Mouse (Mus musculus) heart, embryonic 11.5 days (tissue): ENCODE results near the gene H2-Q1. TPM values are rescaled to one million over a fixed set of nuclear protein-coding genes. Genes with fewer than 3 reads are reported as not detected.
"Not testable (repeated sequence)": the region's sequence is repeated elsewhere in the genome, so short reads cannot be mapped to it uniquely, and the experiment has no call there.

Experiments
- ATAC-seq: fragments of 200-750 bp; cut with Nextera tagmentation; replicated peaks from 2 replicates; pipeline ENCODE4 v1.8.0; 2017; ENCODE audit warnings: moderate library complexity; ENCODE audit not compliant: insufficient number of reproducible peaks, low FRiP score, low TSS enrichment
- H3K27ac ChIP-seq: fragments of 300-500 bp; sonication (generic); 2 replicates; pipeline ENCODE4 v1.5.1; 2014; ENCODE audit warnings: mild to moderate bottlenecking, low read depth, low read length
- H3K27me3 ChIP-seq: fragments of 300-500 bp; sonication (generic); 2 replicates; pipeline ENCODE4 v1.6.1; 2014; ENCODE audit warnings: mild to moderate bottlenecking, low read length, mixed read lengths; ENCODE audit not compliant: control insufficient read depth, insufficient read depth
- H3K36me3 ChIP-seq: fragments of 300-500 bp; sonication (generic); 2 replicates; pipeline ENCODE4 v1.6.1; 2014; ENCODE audit warnings: mild to moderate bottlenecking, low read length, moderate library complexity, mixed read lengths; ENCODE audit not compliant: control insufficient read depth, insufficient read depth
- H3K4me1 ChIP-seq: fragments of 300-500 bp; sonication (generic); 2 replicates; pipeline ENCODE4 v1.6.1; 2014; ENCODE audit warnings: low read length; ENCODE audit not compliant: control insufficient read depth, insufficient read depth
- H3K4me2 ChIP-seq: fragments of 300-500 bp; sonication (generic); 2 replicates; pipeline ENCODE4 v1.6.1; 2014; ENCODE audit warnings: mild to moderate bottlenecking, moderate library complexity
- H3K4me3 ChIP-seq: fragments of 300-500 bp; sonication (generic); 2 replicates; pipeline ENCODE4 v1.5.1; 2014; ENCODE audit warnings: low read depth, low read length
- H3K9ac ChIP-seq: fragments of 300-500 bp; sonication (generic); 2 replicates; pipeline ENCODE4 v1.6.1; 2014; ENCODE audit warnings: mild to moderate bottlenecking, low read depth, low read length, moderate library complexity
- H3K9me3 ChIP-seq: fragments of 300-500 bp; sonication (generic); replicated peaks from 2 replicates; pipeline ENCODE4 v1.6.1; 2016; ENCODE audit warnings: low read length; ENCODE audit not compliant: control insufficient read depth
- WGBS: fragments of 180-500 bp; shearing (Covaris S2); extraction: QIAGEN DNeasy Blood & Tissue Kit; methylation state at CpG from one replicate; pipeline ENCODE4 v1.1.7; 2014; ENCODE audit not compliant: insufficient replicate concordance; 5-methylcytosine and 5-hydroxymethylcytosine counted together
- polyA plus RNA-seq: library from polyadenylated mRNA; unstranded; fragments of >200 nt; fragmentation: Nextera tagmentation; extraction: Ambion mirVana; gene quantifications from 2 replicates; pipeline ENCODE4 v1.2.1, GENCODE M21; 2014

H2-Q1 gene
- polyA plus RNA-seq, 1 experiment from 2014 or later: 0.53 TPM

GRCm38 (mm10) chr17:35295796-35296195 is 24.4 kb upstream of the H2-Q1 start:
- H3K27me3 ChIP-seq, ATAC-seq, H3K4me1 ChIP-seq, H3K27ac ChIP-seq, H3K4me3 ChIP-seq, H3K36me3 ChIP-seq, H3K4me2 ChIP-seq, H3K9ac ChIP-seq, H3K9me3 ChIP-seq: not testable (repeated sequence)
- 3% methylated on average over 5 of the region's 5 CpGs for WGBS

GRCm38 (mm10) chr17:35300261-35300945 is 19.8 kb upstream of the H2-Q1 start:
- not testable (repeated sequence) for H3K4me3 ChIP-seq
- 79% methylated on average over 7 of the region's 7 CpGs for WGBS

DNA sequence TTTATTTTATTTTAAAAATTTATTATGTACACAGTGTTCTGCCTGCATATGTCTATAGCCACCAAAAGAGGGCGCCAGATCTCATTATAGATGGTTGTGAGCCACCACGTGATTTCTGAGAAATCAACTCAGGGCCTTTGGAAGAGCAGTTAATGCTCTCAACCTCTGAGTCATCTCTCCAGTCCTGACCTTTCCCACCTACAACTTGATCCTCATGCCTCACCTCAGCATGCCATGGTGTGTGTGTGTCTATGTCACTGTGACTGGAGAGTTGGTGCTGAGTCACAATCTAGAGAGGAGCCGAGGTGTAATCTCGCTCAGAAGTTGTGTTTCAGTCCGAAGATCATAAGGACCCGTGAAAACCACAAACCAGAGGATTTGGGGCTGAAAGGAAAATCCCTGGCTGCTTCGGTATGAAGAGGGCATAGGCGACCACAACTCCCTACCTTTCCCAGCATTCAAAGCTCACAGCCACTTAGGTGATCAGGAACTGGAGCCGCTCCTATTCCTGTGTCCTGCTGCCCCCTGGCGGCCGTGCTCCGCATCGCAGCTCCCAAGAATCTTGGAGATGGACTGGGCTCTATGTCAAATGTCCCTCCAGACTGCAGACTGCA is 18.5 kb upstream of the H2-Q1 start:
- Histone ChIP-seq H3K9me3 (no peaks in the 10 kb centered on the region), H3K4me3 (no peak overlapping the region), H3K4me2 (no peak overlapping the region; the same call in 1 of the 2 replicates), H3K9ac (no peak overlapping the region), H3K27ac (no peak overlapping the region), H3K36me3 (no peaks in the 10 kb centered on the region), H3K4me1 (no peaks in the 10 kb centered on the region), H3K27me3 (0 out of 2 replicates have a peak, but pooled peaks cover 3% of the 10 kb centered on the region)
- no peak for ATAC-seq
- WGBS: 24% methylated on average over 13 of the region's 13 CpGs

More at GRCm38 (mm10) chr17:35300261-35300945, 19.8 kb upstream of the H2-Q1 start:
- not testable (repeated sequence) for H3K9me3 ChIP-seq, H3K4me1 ChIP-seq, H3K36me3 ChIP-seq, H3K27ac ChIP-seq, H3K4me2 ChIP-seq, ATAC-seq, H3K27me3 ChIP-seq, H3K9ac ChIP-seq

DNA sequence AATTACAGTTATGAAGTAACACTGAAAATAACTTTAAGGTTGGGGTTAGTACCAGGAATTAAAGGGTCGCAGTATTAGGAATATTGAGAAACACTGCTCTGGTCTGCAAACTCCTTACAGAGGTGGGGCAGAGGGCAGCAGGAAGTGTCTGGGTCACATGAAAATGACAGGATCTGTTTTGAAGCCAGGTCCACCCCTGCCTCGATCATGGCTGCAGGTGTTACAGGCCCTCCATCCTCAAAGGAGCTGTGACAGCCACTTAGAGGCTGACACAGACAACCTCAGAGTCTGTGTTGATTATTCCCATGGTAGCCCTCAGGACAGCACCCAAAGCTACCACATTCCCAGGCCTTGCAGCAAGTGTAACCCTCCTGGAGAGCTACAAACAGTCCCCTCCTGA is 16.9 kb upstream of the H2-Q1 start:
- 62% methylated on average over 2 of the region's 2 CpGs for WGBS
- H3K4me2 ChIP-seq: no peak overlapping the region
- H3K27ac ChIP-seq: no peak overlapping the region
- H3K4me3 ChIP-seq: no peak overlapping the region
- no peak overlapping the region for H3K9ac ChIP-seq
- ATAC-seq: no peak
- H3K27me3 ChIP-seq: peaks cover 6% of the 10 kb centered on the region
- no peaks in the 10 kb centered on the region for H3K9me3 ChIP-seq
- no peaks in the 10 kb centered on the region for H3K36me3 ChIP-seq
- no peaks in the 10 kb centered on the region for H3K4me1 ChIP-seq

DNA sequence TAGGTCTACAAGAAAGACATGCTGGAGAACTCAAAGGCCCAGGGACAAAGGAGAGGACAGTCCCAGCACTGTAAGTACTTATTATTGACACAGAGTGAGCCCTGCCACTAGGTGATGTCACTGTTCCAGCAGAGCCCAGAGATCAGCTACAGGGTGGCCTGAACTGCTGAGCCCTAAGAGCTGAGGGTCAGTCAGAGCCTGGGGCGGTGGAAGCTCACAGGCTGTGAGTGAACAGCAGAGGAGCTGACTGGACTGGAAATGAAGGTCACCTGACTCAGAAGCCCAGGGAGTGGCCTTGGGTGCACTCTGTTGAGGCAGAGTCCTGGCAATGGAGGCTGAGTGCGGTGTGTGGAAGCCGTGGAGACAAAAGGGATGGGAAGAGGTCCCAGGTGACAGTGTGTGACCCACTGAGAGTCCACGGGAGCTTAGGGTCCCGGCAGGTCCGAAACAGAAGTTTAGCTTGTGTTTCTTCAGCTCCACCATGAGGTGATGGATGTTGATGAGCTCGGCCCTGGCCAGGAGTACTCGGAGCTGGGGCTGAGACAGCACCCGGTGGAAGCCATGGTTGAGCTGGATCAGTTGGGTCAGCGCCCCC is 16.4 kb upstream of the H2-Q1 start:
- 75% methylated on average over 10 of the region's 10 CpGs for WGBS
- Histone ChIP-seq H3K27me3 (peaks cover 6% of the 10 kb centered on the region), H3K9ac (no peak overlapping the region), H3K4me3 (no peak overlapping the region), H3K4me2 (no peak overlapping the region), H3K27ac (no peak overlapping the region), H3K9me3 (no peaks in the 10 kb centered on the region), H3K36me3 (no peaks in the 10 kb centered on the region), H3K4me1 (no peaks in the 10 kb centered on the region)
- no peak for ATAC-seq

DNA sequence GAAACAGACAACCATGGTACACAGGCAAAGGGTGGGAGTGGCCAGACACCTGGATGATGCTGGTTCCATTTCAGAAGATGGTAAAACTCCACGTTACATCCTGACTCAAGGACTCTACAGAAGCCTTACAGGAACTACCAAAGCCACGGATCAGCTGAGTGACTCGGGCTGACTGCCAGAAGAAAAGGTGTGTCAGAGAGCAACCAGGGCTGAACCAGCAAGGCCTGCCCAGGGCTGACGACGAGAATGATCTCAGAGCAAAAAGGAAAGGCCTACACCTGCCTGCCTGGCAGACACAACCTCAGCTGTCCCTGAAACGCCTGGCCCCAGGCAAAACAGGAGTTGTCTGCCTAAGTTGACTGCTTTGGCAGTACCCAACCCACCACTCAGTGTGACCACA is 15.7 kb upstream of the H2-Q1 start:
- peaks cover 10% of the 10 kb centered on the region for H3K27me3 ChIP-seq
- H3K4me2 ChIP-seq: no peak overlapping the region
- no peak overlapping the region for H3K27ac ChIP-seq
- no peak for ATAC-seq
- no peak overlapping the region for H3K9ac ChIP-seq
- no peaks in the 10 kb centered on the region for H3K36me3 ChIP-seq
- H3K9me3 ChIP-seq: no peaks in the 10 kb centered on the region
- 71% methylated on average over 6 of the region's 6 CpGs for WGBS
- H3K4me1 ChIP-seq: no peaks in the 10 kb centered on the region
- H3K4me3 ChIP-seq: no peak overlapping the region

- H3K36me3 ChIP-seq, H3K27ac ChIP-seq, H3K4me1 ChIP-seq, ATAC-seq, H3K9me3 ChIP-seq, H3K4me2 ChIP-seq, H3K9ac ChIP-seq, H3K4me3 ChIP-seq: not testable (repeated sequence)
- WGBS: 77% methylated on average over 8 of the region's 8 CpGs
- peaks cover 11% of the 10 kb centered on the region for H3K27me3 ChIP-seq
Observed at GRCm38 (mm10) chr17:35304921-35305320, 15.3 kb upstream of the H2-Q1 start.

- no peak overlapping the region for H3K4me3 ChIP-seq
- H3K9ac ChIP-seq: no peak overlapping the region
- H3K27ac ChIP-seq: no peak overlapping the region
- H3K9me3 ChIP-seq: no peaks in the 10 kb centered on the region
- no peaks in the 10 kb centered on the region for H3K4me1 ChIP-seq
- no peaks in the 10 kb centered on the region for H3K36me3 ChIP-seq
- no peak overlapping the region for H3K4me2 ChIP-seq
- no peak for ATAC-seq
- H3K27me3 ChIP-seq: peaks cover 15% of the 10 kb centered on the region
Observed at GRCm38 (mm10) chr17:35318671-35319070, 1.5 kb upstream of the H2-Q1 start.

DNA sequence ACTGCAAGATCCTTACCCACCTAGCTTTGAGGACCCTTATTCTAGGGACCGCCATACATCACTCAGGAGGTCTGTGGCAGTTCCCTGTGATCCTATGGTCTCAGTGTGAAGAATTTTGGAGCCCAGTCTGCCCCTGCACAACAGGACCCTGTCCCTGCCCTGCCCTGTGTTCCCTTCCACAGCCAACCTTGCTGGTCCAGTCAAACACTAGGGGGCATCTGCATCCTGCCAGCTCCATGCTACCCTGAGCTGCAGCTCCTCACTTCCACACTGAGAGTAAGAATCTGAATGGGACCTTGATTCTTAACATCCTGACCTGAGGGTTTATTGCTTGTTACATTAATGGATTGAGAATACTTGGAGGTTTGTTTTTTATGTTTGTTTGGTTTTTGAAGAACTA is 4.9 kb downstream of the H2-Q1 start:
- not testable (repeated sequence) for H3K4me3 ChIP-seq, H3K27ac ChIP-seq, H3K27me3 ChIP-seq, H3K9me3 ChIP-seq, ATAC-seq, H3K4me1 ChIP-seq, H3K9ac ChIP-seq, H3K4me2 ChIP-seq, H3K36me3 ChIP-seq
- WGBS: 47% methylated on average over 1 of the region's 1 CpGs
